ENCODE assay signal across 11 mouse cellular contexts in the genomic region with DNA sequence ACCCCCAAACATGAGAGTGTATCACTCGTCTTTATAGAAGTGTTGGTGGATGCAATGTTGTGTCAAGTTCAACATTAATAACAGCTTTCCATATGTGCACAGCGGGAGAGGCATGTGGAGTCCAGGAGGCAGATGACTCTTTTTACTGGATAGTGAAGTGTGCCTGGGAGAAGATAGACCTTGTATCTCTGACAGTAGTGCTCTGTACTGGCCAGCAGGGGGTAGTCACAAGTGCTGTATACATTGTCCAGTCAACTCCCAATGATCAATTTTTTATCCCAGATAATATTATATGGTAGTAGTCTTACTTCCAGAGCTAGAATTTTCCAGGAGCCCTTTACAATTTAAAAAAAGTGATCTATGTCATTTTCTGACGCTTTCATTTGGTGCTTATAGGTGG. TPM values are rescaled to one million over a fixed set of nuclear protein-coding genes. Genes with fewer than 3 reads are reported as not detected.
DNase-seq lines count a peak whose midpoint lies in the region; ATAC-seq and TF ChIP-seq lines count a peak whose summit lies in the region.
"Had no signal": no experiment of that assay in that cellular context is flagged by ENCODE, and none has a peak within 500 bp of the region (broad histone marks: within the 10 kb centered on the region; RNA-seq: fewer than 3 reads in every experiment).

No protein-coding gene starts in this region.

- no peak for TF ChIP-seq EP300 in heart, adult 2 months (IDR thresholded peaks at IDR 0.05; ENCODE audit: insufficient read depth, low read depth, low read length)

- no peak for TF ChIP-seq POLR2A in heart, adult 2 months (IDR thresholded peaks at IDR 0.05; ENCODE audit: insufficient read depth, low read depth, low read length)

- H3K79me2 ChIP-seq in heart, adult 2 months (replicated peaks; ENCODE audit: control insufficient read depth, insufficient read depth, low read length) = no peaks in the 10 kb centered on the region

- TF ChIP-seq CTCF in heart, adult 2 months (IDR thresholded peaks at IDR 0.05) = peak; percentile 69

- intact Hi-C loops in heart, adult 2 months (cut with DNase I) = loop anchor here (5.0 kb wide), 3 partner anchors 73 to 463 kb away; partner anchors contain the start of genes Nuf2 and Rgs4

- H3K9me3 ChIP-seq in heart, embryonic 12.5 days (replicated peaks) = no peaks in the 10 kb centered on the region
- H3K9me3 ChIP-seq in midbrain, embryonic 14.5 days (ENCODE audit: control insufficient read depth, low read length) = no peaks in the 10 kb centered on the region
- no peaks in the 10 kb centered on the region for H3K9me3 ChIP-seq in midbrain, embryonic 13.5 days
- H3K9me3 ChIP-seq: neural tube, embryonic 13.5 days had no signal

- no peaks in the 10 kb centered on the region for H3K36me3 ChIP-seq in heart, adult 2 months (ENCODE audit: control insufficient read depth, insufficient read depth, low read length)
- H3K36me3 ChIP-seq in heart, embryonic 12.5 days = no peaks in the 10 kb centered on the region
- H3K36me3 ChIP-seq in midbrain, embryonic 14.5 days (ENCODE audit: control insufficient read depth, insufficient read depth, low read length) = no peaks in the 10 kb centered on the region
- no peaks in the 10 kb centered on the region for H3K36me3 ChIP-seq in midbrain, embryonic 13.5 days
- H3K36me3 ChIP-seq: neural tube, embryonic 13.5 days had no signal

- no peaks in the 10 kb centered on the region for H3K27me3 ChIP-seq in heart, adult 2 months (ENCODE audit: control insufficient read depth, insufficient read depth, low read length)
- H3K27me3 ChIP-seq in heart, embryonic 12.5 days (replicated peaks) = no peaks in the 10 kb centered on the region
- H3K27me3 ChIP-seq in midbrain, embryonic 14.5 days (ENCODE audit: control insufficient read depth, insufficient read depth, low read length) = no peaks in the 10 kb centered on the region
- H3K27me3 ChIP-seq in midbrain, embryonic 13.5 days = no peaks in the 10 kb centered on the region
- H3K27me3 ChIP-seq: neural tube, embryonic 13.5 days had no signal

- H3K27ac ChIP-seq in heart, adult 2 months = no peak overlapping the region
- no peak overlapping the region for H3K27ac ChIP-seq in heart, embryonic 12.5 days (ENCODE audit: poor library complexity, severe bottlenecking)
- H3K27ac ChIP-seq in midbrain, embryonic 14.5 days (replicated peaks; ENCODE audit: low read depth, low read length) = no peak overlapping the region
- H3K27ac ChIP-seq in midbrain, embryonic 13.5 days = no peak overlapping the region
- H3K27ac ChIP-seq: neural tube, embryonic 13.5 days had no signal

- no peak for DNase-seq in heart, adult 2 months
- peak; percentile 39 for DNase-seq in midbrain, embryonic 14.5 days
- peak; percentile 48 for DNase-seq in embryo, embryonic 10 days (ENCODE audit: low spot score)
- DNase-seq in retina, postnatal 1 day = peak; percentile 24
- no peak for DNase-seq in natural killer cell, adult 2 months (ENCODE audit: low spot score in 2 of 2)
- DNase-seq: heart, postnatal 14 days; thymus, postnatal 4 days had no signal

- no peak overlapping the region for H3K9ac ChIP-seq in heart, adult 2 months (ENCODE audit: low read depth, low read length)
- H3K9ac ChIP-seq in heart, embryonic 12.5 days = no peak overlapping the region
- H3K9ac ChIP-seq in midbrain, embryonic 14.5 days (replicated peaks; ENCODE audit: low read length) = no peak overlapping the region
- no peak overlapping the region for H3K9ac ChIP-seq in midbrain, embryonic 13.5 days (replicated peaks)
- H3K9ac ChIP-seq: neural tube, embryonic 13.5 days had no signal

- 63% methylated on average over 3 of the region's 3 CpGs for WGBS in heart, adult 2 months
- 55% methylated on average over 3 of the region's 3 CpGs for WGBS in heart, embryonic 12.5 days
- 58% methylated on average over 3 of the region's 3 CpGs for WGBS in midbrain, embryonic 14.5 days
- WGBS in midbrain, embryonic 13.5 days = 71% methylated on average over 3 of the region's 3 CpGs

- ATAC-seq in heart, embryonic 12.5 days (ENCODE audit: insufficient number of reproducible peaks, low FRiP score) = no peak
- ATAC-seq in midbrain, embryonic 14.5 days (ENCODE audit: low FRiP score, low TSS enrichment) = no peak
- no peak for ATAC-seq in midbrain, embryonic 13.5 days
- ATAC-seq in activated CD4-positive, CD25-positive, alpha-beta regulatory T cell, adult 4 months = no peak

- no peak overlapping the region for H3K4me3 ChIP-seq in heart, adult 2 months
- H3K4me3 ChIP-seq in heart, embryonic 12.5 days = no peak overlapping the region
- no peak overlapping the region for H3K4me3 ChIP-seq in midbrain, embryonic 14.5 days (replicated peaks; ENCODE audit: low read depth, low read length)
- H3K4me3 ChIP-seq in midbrain, embryonic 13.5 days (replicated peaks) = no peak overlapping the region
- H3K4me3 ChIP-seq: neural tube, embryonic 13.5 days had no signal

- H3K4me1 ChIP-seq in heart, adult 2 months (ENCODE audit: control insufficient read depth, insufficient read depth, low read length) = no peaks in the 10 kb centered on the region
- no peaks in the 10 kb centered on the region for H3K4me1 ChIP-seq in heart, embryonic 12.5 days (replicated peaks)
- no peaks in the 10 kb centered on the region for H3K4me1 ChIP-seq in midbrain, embryonic 14.5 days (ENCODE audit: control insufficient read depth, insufficient read depth, low read length)
- no peaks in the 10 kb centered on the region for H3K4me1 ChIP-seq in midbrain, embryonic 13.5 days (replicated peaks)
- H3K4me1 ChIP-seq: neural tube, embryonic 13.5 days had no signal

- H3K4me2 ChIP-seq in heart, embryonic 12.5 days = no peak overlapping the region
- H3K4me2 ChIP-seq in midbrain, embryonic 14.5 days (ENCODE audit: low read length) = no peak overlapping the region
- H3K4me2 ChIP-seq in midbrain, embryonic 13.5 days (replicated peaks) = no peak overlapping the region
- H3K4me2 ChIP-seq: neural tube, embryonic 13.5 days had no signal

RNA-seq across cellular contexts. Expression of gene Rgs5, which starts 18.8 kb away (rescaled TPM):
- 100 to 1,000 TPM; 286 to 305 TPM for total RNA-seq in heart, adult 2 months (2021)
- polyA plus RNA-seq in heart, adult 2 months (2012; rRNA removed) = 123 and 217 TPM in 2 replicates
- 5.9 and 7.1 TPM in 2 replicates for polyA plus RNA-seq in heart, embryonic 12.5 days (2016; fragmentation: Nextera tagmentation; extraction: Ambion mirVana)
- 17.8 and 22.0 TPM in 2 replicates for polyA plus RNA-seq in midbrain, embryonic 14.5 days (2014; fragmentation: Nextera tagmentation; extraction: Ambion mirVana)
- 10.5 and 11.7 TPM in 2 replicates for polyA plus RNA-seq in midbrain, embryonic 13.5 days (2015; fragmentation: Nextera tagmentation; extraction: Ambion mirVana)
- polyA plus RNA-seq in activated CD4-positive, CD25-positive, alpha-beta regulatory T cell, adult 4 months (2017; shearing (Covaris generic)) = not detected

Comparison
In these comparisons a context has a peak if more than half of its experiments do, and no peak if none do; other contexts are left out.
1. DNase-seq: peak in midbrain, embryonic 14.5 days (single experiment), embryo, embryonic 10 days (single experiment) and retina, postnatal 1 day (single experiment); none in heart, adult 2 months (0 of 2) and natural killer cell, adult 2 months (0 of 2).